Mouse (Mus musculus): ENCODE measurements around the gene Grm6. TPM values are rescaled to one million over a fixed set of nuclear protein-coding genes. Genes with fewer than 3 reads are reported as not detected.

Gene Grm6
- total and polyA plus RNA-seq, 2 experiments from 2014 or later = not detected

DNA sequence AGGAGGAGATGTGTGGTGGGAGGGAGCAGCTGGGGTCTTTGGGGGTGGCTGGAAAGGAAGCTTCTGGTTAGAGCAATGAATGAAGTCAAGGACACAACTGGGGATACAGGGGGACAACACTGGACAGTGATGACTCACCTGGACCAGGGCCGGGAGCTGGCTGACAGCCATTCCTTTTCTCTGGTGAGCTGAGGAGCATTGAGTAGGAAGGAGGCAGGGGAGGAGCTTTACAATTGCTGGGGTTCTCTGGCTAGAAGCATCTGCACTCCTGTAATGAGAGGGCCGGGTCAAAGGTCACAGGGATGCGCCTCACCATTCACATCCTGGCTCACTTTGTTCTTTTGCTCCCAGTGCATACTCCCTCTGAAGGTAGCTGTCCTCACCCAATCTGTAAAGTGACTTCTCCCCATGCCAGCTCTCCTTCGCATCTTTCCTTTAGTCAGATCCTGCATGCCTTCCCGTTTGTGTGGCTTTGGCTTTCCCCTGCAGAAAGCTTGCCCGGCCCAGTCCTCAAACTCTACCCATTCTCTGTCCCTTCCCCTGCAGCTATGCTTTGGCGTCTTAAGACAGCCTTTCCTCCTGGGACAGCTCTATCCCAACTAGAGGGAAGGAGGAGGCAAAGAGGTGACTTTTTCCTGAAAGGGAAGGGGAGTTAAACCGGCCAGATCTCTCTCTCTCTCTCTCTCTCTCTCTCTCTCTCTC lies 35.9 kb downstream of the Grm6 start:
- H3K27me3 ChIP-seq (ENCODE audit: insufficient read depth, low read length) = no peaks in the 10 kb centered on the region
- TF ChIP-seq CTCF (IDR thresholded peaks at IDR 0.05; ENCODE audit: low read depth) = no peak
- peak overlapping the region; percentile 80 for H3K4me2 ChIP-seq (ENCODE audit: low read depth, low read length)
- 0 out of 2 replicates have a peak, but pooled peaks cover 2% of the 10 kb centered on the region for H3K9me3 ChIP-seq (ENCODE audit: low read length)
- DNase-seq (ENCODE audit: low spot score) = no peak
- H3K4me3 ChIP-seq (ENCODE audit: low read length) = peak overlapping the region; percentile 38
- no peak for ATAC-seq
- peak overlapping the region; percentile 45; the same call in 1 of the 2 replicates for H3K9ac ChIP-seq (replicated peaks; ENCODE audit: low read length)
- peaks cover 6% of the 10 kb centered on the region; the same call in 1 of the 2 replicates for H3K4me1 ChIP-seq (ENCODE audit: insufficient read depth, low read length)
- H3K27ac ChIP-seq = no peak overlapping the region
- WGBS = 41% methylated on average over 8 of the region's 8 CpGs
- H3K36me3 ChIP-seq (ENCODE audit: insufficient read depth, low read length) = peaks cover 18% of the 10 kb centered on the region

DNA sequence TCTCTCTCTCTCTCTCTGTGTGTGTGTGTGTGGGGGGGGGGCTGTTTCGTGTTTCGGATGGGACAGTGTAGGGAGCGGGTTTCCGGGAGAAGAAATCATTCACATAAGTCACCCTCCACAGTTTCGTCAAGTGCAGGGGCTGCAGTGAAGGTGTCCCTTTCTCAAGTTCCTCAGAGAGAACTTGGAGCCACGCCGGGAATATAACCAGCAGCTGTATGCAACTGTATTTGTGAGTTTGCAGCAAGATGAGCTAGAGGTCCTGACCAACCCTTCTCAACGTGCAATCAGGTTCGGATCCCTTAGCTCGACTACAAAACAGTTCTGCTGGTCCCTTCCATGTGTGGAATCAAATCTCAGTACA lies 36.4 kb downstream of the Grm6 start:
- Histone ChIP-seq H3K36me3 (ENCODE audit: insufficient read depth, low read length) (peaks cover 18% of the 10 kb centered on the region), H3K27ac (peak overlapping the region; percentile 62), H3K27me3 (ENCODE audit: insufficient read depth, low read length) (no peaks in the 10 kb centered on the region), H3K4me2 (ENCODE audit: low read depth, low read length) (peak overlapping the region; percentile 80), H3K9ac (replicated peaks; ENCODE audit: low read length) (peak overlapping the region; percentile 45), H3K4me1 (ENCODE audit: insufficient read depth, low read length) (peaks cover 6% of the 10 kb centered on the region; the same call in 1 of the 2 replicates), H3K4me3 (ENCODE audit: low read length) (peak overlapping the region; percentile 38), H3K9me3 (ENCODE audit: low read length) (0 out of 2 replicates have a peak, but pooled peaks cover 2% of the 10 kb centered on the region)
- DNase-seq (ENCODE audit: low spot score) (peak; percentile 10), ATAC-seq (peak; percentile 9; the same call in 1 of the 2 replicates)
- WGBS = 17% methylated on average over 10 of the region's 10 CpGs
- no peak for TF ChIP-seq CTCF (IDR thresholded peaks at IDR 0.05; ENCODE audit: low read depth)

DNA sequence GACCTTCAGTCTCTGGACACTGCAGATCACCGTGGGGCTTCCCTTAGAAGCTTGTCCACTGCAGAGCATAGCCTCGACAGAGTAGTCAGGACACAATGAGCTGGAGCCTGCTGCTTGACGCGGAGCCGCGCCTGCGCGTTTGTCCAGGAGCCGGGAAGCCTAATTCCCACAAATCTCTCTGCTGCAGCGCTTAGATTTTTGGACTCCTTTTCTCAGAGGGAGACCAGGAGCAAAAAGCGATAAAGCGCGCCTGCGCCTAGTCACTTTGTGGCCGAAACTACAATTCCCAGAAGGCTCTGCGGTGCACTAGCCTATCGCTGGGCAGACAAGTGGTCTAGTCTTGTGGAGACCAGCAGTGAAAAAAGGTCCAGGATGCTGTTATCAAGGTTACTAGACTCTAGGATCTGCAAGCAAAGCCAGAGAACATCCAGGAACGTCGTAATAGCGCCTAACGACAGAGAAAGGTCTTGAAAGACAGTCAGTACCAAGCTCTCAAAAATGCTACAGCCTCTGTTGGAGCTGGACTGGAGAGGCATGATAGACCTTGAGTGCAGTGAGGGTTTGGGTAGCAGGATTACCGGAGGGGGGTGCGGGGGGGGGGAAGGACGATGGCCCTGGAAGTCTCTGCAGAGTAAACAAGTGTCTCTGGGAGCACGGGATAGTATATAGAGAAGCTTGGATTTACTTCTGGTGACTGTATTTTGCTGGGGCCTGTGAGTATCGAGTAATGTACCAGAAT lies 37.1 kb downstream of the Grm6 start, which contains the start of gene Zfp454:
Gene Zfp454, minus strand, starts transcription at position 262 of the 739 bp plus-strand sequence.
- Histone ChIP-seq H3K4me2 (ENCODE audit: low read depth, low read length) (peak within 1 kb of the TSS; percentile 80), H3K27me3 (ENCODE audit: insufficient read depth, low read length) (no peaks in the 10 kb centered on the region), H3K36me3 (ENCODE audit: insufficient read depth, low read length) (peaks cover 14% of the 10 kb centered on the region), H3K4me3 (ENCODE audit: low read length) (peak within 1 kb of the TSS; percentile 38), H3K4me1 (ENCODE audit: insufficient read depth, low read length) (peaks cover 6% of the 10 kb centered on the region; the same call in 1 of the 2 replicates), H3K9ac (replicated peaks; ENCODE audit: low read length) (peak within 1 kb of the TSS; percentile 45), H3K27ac (peak within 1 kb of the TSS; percentile 62), H3K9me3 (ENCODE audit: low read length) (0 out of 2 replicates have a peak, but pooled peaks cover 2% of the 10 kb centered on the region)
- TF ChIP-seq CTCF (IDR thresholded peaks at IDR 0.05; ENCODE audit: low read depth) = no peak
- ATAC-seq (peak; percentile 97), DNase-seq (ENCODE audit: low spot score) (peak; percentile 98)
- WGBS = 6% methylated on average over 26 of the region's 26 CpGs

DNA sequence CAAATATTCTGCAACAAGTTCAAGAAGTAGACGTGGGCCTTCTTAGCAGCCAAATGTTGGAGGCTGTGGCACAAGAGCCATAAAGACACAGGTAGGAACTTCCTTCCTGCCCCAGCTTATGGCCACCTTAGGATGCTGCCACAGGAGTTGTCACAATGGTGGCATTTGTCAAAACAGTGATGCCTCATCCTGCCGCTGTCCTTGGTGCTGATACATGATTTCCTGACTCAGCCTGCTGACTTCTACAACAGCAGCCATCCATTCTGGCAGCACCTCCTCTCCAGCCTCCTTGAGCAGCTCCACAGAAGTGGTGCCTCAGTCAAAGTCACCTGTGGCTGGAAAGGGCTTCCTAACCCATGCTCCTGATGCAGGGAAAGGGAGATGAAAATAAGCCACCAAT lies 42.0 kb downstream of the Grm6 start:
- no peak overlapping the region for H3K27ac ChIP-seq
- DNase-seq (ENCODE audit: low spot score) = no peak
- H3K9ac ChIP-seq (replicated peaks; ENCODE audit: low read length) = no peak overlapping the region
- no peaks in the 10 kb centered on the region for H3K36me3 ChIP-seq (ENCODE audit: insufficient read depth, low read length)
- no peak for ATAC-seq
- no peak overlapping the region for H3K4me3 ChIP-seq (ENCODE audit: low read length)
- no peaks in the 10 kb centered on the region for H3K27me3 ChIP-seq (ENCODE audit: insufficient read depth, low read length)
- 62% methylated on average over 2 of the region's 2 CpGs for WGBS
- H3K4me1 ChIP-seq (ENCODE audit: insufficient read depth, low read length) = no peaks in the 10 kb centered on the region
- H3K4me2 ChIP-seq (ENCODE audit: low read depth, low read length) = no peak overlapping the region
- peaks cover 4% of the 10 kb centered on the region; the same call in 1 of the 2 replicates for H3K9me3 ChIP-seq (ENCODE audit: low read length)
- no peak for TF ChIP-seq CTCF (IDR thresholded peaks at IDR 0.05; ENCODE audit: low read depth)

DNA sequence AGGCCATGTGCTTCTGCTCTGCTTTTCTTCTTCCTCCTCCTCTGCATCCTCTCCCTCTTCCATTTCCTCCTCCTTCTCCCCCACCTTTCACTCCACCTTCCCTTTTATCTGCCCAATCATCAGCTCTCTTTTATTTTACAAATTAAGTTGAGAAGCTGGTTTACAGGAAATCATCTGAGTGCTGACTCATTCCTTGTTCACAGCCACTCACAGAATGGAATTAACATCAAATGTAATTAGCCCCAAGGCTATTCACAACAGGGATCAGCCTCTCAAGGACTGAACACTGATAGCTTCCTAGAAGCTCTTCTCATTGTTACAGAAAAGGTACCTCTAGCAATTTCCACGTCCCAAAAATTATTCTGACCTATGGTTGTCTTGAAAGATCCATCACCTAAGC lies 46.9 kb downstream of the Grm6 start:
- no peaks in the 10 kb centered on the region for H3K27me3 ChIP-seq (ENCODE audit: insufficient read depth, low read length)
- no peaks in the 10 kb centered on the region for H3K4me1 ChIP-seq (ENCODE audit: insufficient read depth, low read length)
- DNase-seq (ENCODE audit: low spot score) (no peak), ATAC-seq (no peak)
- peaks cover 28% of the 10 kb centered on the region for H3K36me3 ChIP-seq (ENCODE audit: insufficient read depth, low read length)
- H3K4me2 ChIP-seq (ENCODE audit: low read depth, low read length) = no peak overlapping the region
- H3K9ac ChIP-seq (replicated peaks; ENCODE audit: low read length) = no peak overlapping the region
- H3K4me3 ChIP-seq (ENCODE audit: low read length) = no peak overlapping the region
- 85% methylated on average over 1 of the region's 1 CpGs for WGBS
- H3K27ac ChIP-seq = no peak overlapping the region
- TF ChIP-seq CTCF (IDR thresholded peaks at IDR 0.05; ENCODE audit: low read depth) = no peak
- peaks cover 49% of the 10 kb centered on the region for H3K9me3 ChIP-seq (ENCODE audit: low read length)

DNA sequence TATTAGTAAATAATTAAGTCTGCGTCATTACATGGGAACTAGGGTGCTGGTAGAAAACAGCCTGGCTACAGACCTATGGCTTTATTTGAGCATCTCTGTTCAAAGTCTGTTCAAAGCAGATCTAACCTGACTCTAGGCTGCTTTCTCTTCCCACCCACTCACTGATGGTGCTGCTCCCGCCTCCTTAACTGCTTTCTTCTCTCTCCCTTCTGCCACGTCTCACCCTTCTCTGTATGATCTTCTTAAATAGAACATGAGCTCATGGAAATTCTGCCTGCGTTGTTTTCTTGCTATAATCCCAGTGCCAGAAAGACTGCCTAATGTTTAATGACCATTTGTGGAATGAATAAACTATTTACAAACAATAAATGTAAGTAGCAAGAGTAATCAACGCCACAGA lies 57.7 kb downstream of the Grm6 start:
- Histone ChIP-seq H3K27ac (no peak overlapping the region), H3K4me3 (ENCODE audit: low read length) (no peak overlapping the region), H3K9me3 (ENCODE audit: low read length) (peaks cover 25% of the 10 kb centered on the region; the same call in 1 of the 2 replicates), H3K4me1 (ENCODE audit: insufficient read depth, low read length) (no peaks in the 10 kb centered on the region), H3K4me2 (ENCODE audit: low read depth, low read length) (no peak overlapping the region), H3K36me3 (ENCODE audit: insufficient read depth, low read length) (peaks cover 89% of the 10 kb centered on the region), H3K9ac (replicated peaks; ENCODE audit: low read length) (no peak overlapping the region), H3K27me3 (ENCODE audit: insufficient read depth, low read length) (no peaks in the 10 kb centered on the region)
- no peak for DNase-seq (ENCODE audit: low spot score)
- no peak for ATAC-seq
- TF ChIP-seq CTCF (IDR thresholded peaks at IDR 0.05; ENCODE audit: low read depth) = no peak
- WGBS = 90% methylated on average over 5 of the region's 5 CpGs
